Mouse (Mus musculus) lung, postnatal 0 days (tissue): ENCODE measurements at regions not wholly inside any gene's neighbourhood (a gene's known extent, or its start where the extent isn't known, plus 50 kb on each side); places are given as distances from the start of the nearest gene placed in this dataset.

Source experiments
- ATAC-seq: fragments of 200-750 bp; cut with Nextera tagmentation; 2 replicates; pipeline ENCODE4 v1.8.0; 2017; ENCODE audit warnings: moderate library complexity
- DNase-seq: peaks from one replicate; pipeline ENCODE4 v3.0.0-alpha.2; 2016; ENCODE audit warnings: low spot score
- H3K27ac ChIP-seq: fragments of 300-500 bp; sonication (generic); 2 replicates; pipeline ENCODE4 v1.5.1; 2014; ENCODE audit warnings: antibody characterized with exemption, mild to moderate bottlenecking, low read length, mixed read lengths
- H3K27me3 ChIP-seq: fragments of 300-500 bp; sonication (generic); replicated peaks from 2 replicates; pipeline ENCODE4 v1.6.1; 2014; ENCODE audit warnings: low read length, mixed read lengths; ENCODE audit not compliant: insufficient read depth
- H3K36me3 ChIP-seq: fragments of 300-500 bp; sonication (generic); 2 replicates; pipeline ENCODE4 v1.6.1; 2014; ENCODE audit warnings: low read length, mixed read lengths; ENCODE audit not compliant: insufficient read depth
- H3K4me1 ChIP-seq: fragments of 300-500 bp; sonication (generic); 2 replicates; pipeline ENCODE4 v1.6.1; 2014; ENCODE audit warnings: antibody characterized with exemption, low read depth, low read length, mixed read lengths; ENCODE audit not compliant: insufficient read depth
- H3K4me2 ChIP-seq: fragments of 300-500 bp; sonication (generic); replicated peaks from 2 replicates; pipeline ENCODE4 v1.6.1; 2014; ENCODE audit warnings: low read depth, mild to moderate bottlenecking, low read length, moderate library complexity, mixed read lengths
- H3K4me3 ChIP-seq: fragments of 300-500 bp; sonication (generic); 2 replicates; pipeline ENCODE4 v1.5.1; 2014; ENCODE audit warnings: low read depth, low read length
- H3K9ac ChIP-seq: fragments of 300-500 bp; sonication (generic); replicated peaks from 2 replicates; pipeline ENCODE4 v1.6.1; 2014; ENCODE audit warnings: low read depth, mild to moderate bottlenecking
- H3K9me3 ChIP-seq: fragments of 300-500 bp; sonication (generic); 2 replicates; pipeline ENCODE4 v1.6.1; 2016; ENCODE audit warnings: low read length, mixed read lengths
- CTCF ChIP-seq: IDR thresholded peaks from 2 replicates; pipeline ENCODE4 v1.5.1; 2016; ENCODE audit warnings: antibody characterized with exemption, mild to moderate bottlenecking
- EP300 ChIP-seq: IDR thresholded peaks from 2 replicates; pipeline ENCODE4 v1.6.1; 2016; ENCODE audit warnings: antibody characterized with exemption, mild to moderate bottlenecking, control low read depth
- WGBS: fragments of 180-500 bp; shearing (Covaris S2); extraction: QIAGEN DNeasy Blood & Tissue Kit; methylation state at CpG from one replicate; pipeline ENCODE4 v1.1.7; 2014; 5-methylcytosine and 5-hydroxymethylcytosine counted together

DNA sequence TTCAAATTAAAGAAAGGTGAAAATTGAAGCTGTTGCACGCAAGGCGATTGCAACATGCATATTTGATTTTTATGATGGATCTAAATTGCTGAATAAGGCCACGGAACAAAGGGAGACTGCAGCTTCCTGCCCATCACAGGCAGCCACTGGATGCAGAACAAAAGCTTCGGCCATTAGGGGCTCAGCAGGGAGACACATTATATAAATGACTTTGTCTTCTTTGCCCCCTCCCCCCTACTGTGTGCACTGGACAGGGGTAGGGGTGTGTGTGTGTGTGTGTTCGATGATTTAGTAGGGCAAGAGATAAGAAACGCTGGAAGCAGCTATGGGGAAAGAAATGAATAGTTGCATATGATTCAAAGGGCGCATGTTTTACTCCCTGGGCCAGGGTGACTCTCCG lies 481.2 kb upstream of the Pmfbp1 start:
- no peak for ATAC-seq
- H3K4me1 ChIP-seq = no peaks in the 10 kb centered on the region
- WGBS = 42% methylated on average over 8 of the region's 8 CpGs

DNA sequence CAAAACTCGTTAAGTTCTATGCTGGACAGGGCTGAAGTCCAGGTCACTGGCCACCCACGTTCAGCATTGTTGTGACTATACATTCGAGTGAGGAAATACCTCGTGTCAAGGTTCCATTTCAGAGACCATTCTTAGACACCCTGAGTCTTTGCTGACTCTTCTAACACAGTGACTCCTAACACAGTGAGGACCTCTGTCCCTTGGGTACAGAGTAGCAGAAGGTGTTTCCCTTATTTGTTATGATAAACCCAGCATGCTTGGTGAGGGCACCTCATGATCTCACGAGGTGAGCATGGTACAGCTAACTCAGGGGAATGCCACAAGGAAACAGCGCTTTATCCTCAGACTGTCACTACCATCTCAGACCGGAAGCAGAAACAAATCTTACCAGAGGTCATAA lies 480.2 kb upstream of the Pmfbp1 start:
- H3K4me2 ChIP-seq = no peak overlapping the region
- no peak for DNase-seq
- H3K9me3 ChIP-seq = no peaks in the 10 kb centered on the region
- H3K4me3 ChIP-seq = no peak overlapping the region
- ATAC-seq = no peak
- TF ChIP-seq EP300 (no peak), CTCF (no peak)
- no peaks in the 10 kb centered on the region for H3K27me3 ChIP-seq
- H3K4me1 ChIP-seq = no peaks in the 10 kb centered on the region
- H3K27ac ChIP-seq = no peak overlapping the region
- H3K9ac ChIP-seq = no peak overlapping the region
- no peaks in the 10 kb centered on the region for H3K36me3 ChIP-seq
- 63% methylated on average over 7 of the region's 7 CpGs for WGBS

More for the DNA sequence above, 481.2 kb upstream of the Pmfbp1 start:
- Histone ChIP-seq H3K27me3 (no peaks in the 10 kb centered on the region), H3K36me3 (no peaks in the 10 kb centered on the region), H3K9ac (no peak overlapping the region), H3K4me3 (no peak overlapping the region), H3K27ac (no peak overlapping the region), H3K4me2 (no peak overlapping the region), H3K9me3 (no peaks in the 10 kb centered on the region)
- TF ChIP-seq EP300 (no peak), CTCF (no peak)
- DNase-seq = no peak

- no peak for ATAC-seq
- Histone ChIP-seq H3K4me3 (no peak overlapping the region), H3K36me3 (no peaks in the 10 kb centered on the region), H3K27ac (no peak overlapping the region), H3K9me3 (no peaks in the 10 kb centered on the region), H3K9ac (no peak overlapping the region), H3K27me3 (no peaks in the 10 kb centered on the region), H3K4me1 (no peaks in the 10 kb centered on the region), H3K4me2 (no peak overlapping the region)
- no peak for TF ChIP-seq EP300
- TF ChIP-seq CTCF = peak; percentile 88
- DNase-seq = peak; percentile 44
- 66% methylated on average over 7 of the region's 7 CpGs for WGBS
These were observed 479.1 kb upstream of the Pmfbp1 start for GRCm38 (mm10) chr8:109014746-109015145.

DNA sequence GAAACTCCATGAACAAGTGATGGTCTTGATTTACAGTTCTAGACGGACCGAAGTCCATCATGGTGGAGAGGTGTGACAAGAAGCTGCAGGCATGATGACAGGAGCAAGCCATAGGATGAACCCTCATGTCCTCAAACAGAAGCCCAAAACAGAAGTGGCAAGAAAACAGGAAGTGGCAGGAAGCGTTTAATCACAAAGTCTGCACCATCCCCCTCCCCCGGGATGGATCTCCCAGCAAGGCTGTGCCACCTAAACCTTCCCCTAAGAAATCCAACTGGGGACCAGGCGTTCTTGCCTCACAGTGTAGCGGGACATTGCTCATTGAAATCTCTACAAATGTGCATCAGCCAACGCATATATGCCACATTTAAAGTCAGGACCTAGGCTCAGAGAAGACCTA lies 474.3 kb upstream of the Pmfbp1 start:
- H3K4me1 ChIP-seq = no peaks in the 10 kb centered on the region
- H3K27me3 ChIP-seq = no peaks in the 10 kb centered on the region
- 72% methylated on average over 7 of the region's 7 CpGs for WGBS
- no peak overlapping the region for H3K4me3 ChIP-seq
- no peak for DNase-seq
- no peaks in the 10 kb centered on the region for H3K9me3 ChIP-seq
- no peak overlapping the region for H3K9ac ChIP-seq
- TF ChIP-seq EP300 = no peak
- no peak for ATAC-seq
- no peaks in the 10 kb centered on the region for H3K36me3 ChIP-seq
- H3K4me2 ChIP-seq = no peak overlapping the region
- H3K27ac ChIP-seq = no peak overlapping the region

DNA sequence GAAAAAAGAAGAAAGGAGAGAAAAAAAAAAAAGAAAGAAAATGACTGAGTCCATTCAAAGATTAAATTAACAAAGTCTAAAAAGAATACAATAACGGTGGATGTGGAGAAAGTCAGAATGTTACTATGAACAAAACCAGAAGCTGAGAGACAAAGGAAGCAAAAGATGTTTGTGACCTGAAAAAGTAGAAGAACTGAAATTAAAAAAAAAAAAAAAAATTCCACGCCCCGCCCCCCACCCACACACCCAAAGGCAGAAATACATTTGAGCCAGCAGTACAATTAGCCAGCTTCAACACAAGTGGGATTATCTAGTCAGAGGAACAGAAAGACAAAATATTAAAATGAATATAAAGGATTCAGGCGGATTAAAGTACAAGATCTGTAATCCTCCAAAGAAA lies 473.7 kb upstream of the Pmfbp1 start:
- no peak for DNase-seq
- no peak overlapping the region for H3K27ac ChIP-seq
- H3K27me3 ChIP-seq = no peaks in the 10 kb centered on the region
- H3K9me3 ChIP-seq = no peaks in the 10 kb centered on the region
- H3K36me3 ChIP-seq = no peaks in the 10 kb centered on the region
- no peak overlapping the region for H3K4me3 ChIP-seq
- WGBS = 92% methylated on average over 4 of the region's 4 CpGs
- no peak overlapping the region for H3K9ac ChIP-seq
- TF ChIP-seq CTCF (no peak), EP300 (no peak)
- no peak for ATAC-seq
- no peak overlapping the region for H3K4me2 ChIP-seq
- H3K4me1 ChIP-seq = no peaks in the 10 kb centered on the region

DNA sequence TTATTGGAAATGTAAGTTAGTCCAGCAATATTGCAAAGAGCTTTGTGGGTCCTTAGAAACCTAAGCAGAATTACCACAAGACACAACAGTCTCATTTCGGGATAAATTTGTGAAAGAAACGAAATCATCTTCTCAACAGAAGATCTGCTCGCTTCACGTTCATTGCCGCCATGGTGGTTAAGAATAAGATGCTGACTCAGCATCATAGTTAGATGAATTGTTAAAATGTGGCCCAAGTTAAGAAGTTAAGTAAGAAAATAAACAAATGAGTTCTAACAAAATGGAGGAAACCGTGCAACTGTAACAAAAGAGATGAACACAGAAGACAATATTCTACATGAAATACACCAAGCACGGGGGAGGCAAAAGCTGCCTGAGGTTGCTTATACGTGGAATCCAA lies 465.9 kb upstream of the Pmfbp1 start:
- 89% methylated on average over 8 of the region's 8 CpGs for WGBS
- Histone ChIP-seq H3K4me1 (no peaks in the 10 kb centered on the region), H3K27ac (no peak overlapping the region), H3K9ac (no peak overlapping the region), H3K4me3 (no peak overlapping the region), H3K36me3 (no peaks in the 10 kb centered on the region), H3K4me2 (no peak overlapping the region), H3K9me3 (no peaks in the 10 kb centered on the region), H3K27me3 (no peaks in the 10 kb centered on the region)
- ATAC-seq (no peak), DNase-seq (no peak)
- no peak for TF ChIP-seq EP300
- no peak for TF ChIP-seq CTCF

GRCm38 (mm10) chr8:109053608-109054007 lies 440.2 kb upstream of the Pmfbp1 start:
- no peak for ATAC-seq
- Histone ChIP-seq H3K27me3 (no peaks in the 10 kb centered on the region), H3K4me2 (no peak overlapping the region), H3K9me3 (0 out of 2 replicates have a peak, but pooled peaks cover 6% of the 10 kb centered on the region), H3K27ac (no peak overlapping the region), H3K4me3 (no peak overlapping the region), H3K9ac (no peak overlapping the region), H3K36me3 (no peaks in the 10 kb centered on the region), H3K4me1 (no peaks in the 10 kb centered on the region)
- 49% methylated on average over 4 of the region's 4 CpGs for WGBS
- DNase-seq = no peak
- no peak for TF ChIP-seq CTCF
- TF ChIP-seq EP300 = no peak
